Mouse (Mus musculus): ENCODE measurements around the gene Rabep1.

Rabep1 gene

DNA sequence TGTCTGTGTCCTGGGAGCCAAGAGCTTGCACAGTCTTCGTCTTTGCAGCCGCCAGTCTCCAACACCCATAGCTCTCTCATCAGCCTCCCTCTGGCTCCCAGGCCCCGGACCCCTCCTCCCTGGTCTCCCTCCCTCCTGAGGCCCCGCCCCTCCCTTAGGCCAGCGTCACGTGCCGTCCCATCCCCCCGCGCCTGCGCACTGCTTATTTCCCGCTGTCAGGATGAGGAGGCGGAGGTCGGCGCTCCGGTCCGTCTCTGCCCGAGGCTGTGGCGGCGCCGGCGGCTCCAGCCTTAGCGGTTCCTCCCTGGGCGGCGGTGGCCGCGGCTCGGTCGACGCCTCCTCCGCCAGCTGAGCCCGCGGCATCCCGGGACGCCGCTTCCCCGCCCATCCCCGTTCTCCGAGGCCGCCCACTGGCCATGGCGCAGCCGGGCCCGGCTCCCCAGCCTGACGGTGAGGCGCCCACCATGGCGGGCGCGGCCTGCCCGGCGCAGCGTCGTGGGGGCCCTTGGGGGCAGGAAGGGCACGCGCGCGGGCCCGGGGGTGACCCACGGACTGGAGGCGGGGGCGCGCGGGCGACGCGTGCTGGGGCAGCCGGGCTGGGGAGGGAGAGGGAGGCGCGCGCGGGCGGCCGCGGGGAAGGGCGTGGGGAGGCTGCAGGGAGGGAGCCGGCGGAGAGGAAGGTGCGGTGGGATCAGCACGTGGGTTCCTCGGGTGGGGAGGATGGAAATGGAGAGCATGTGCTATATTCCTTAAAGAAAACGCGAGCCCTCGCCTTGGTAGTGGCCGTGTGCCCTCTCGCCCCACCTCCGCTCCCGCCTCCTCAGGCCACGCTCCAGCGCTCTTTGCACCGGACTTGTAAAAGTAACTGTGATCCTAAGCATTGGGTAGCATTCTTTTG lies at the start of gene Rabep1:
Rabep1 (plus strand) TSS at position 220 of the 898 bp plus-strand sequence.
- DNase-seq (ENCODE audit: low spot score in 2 of 2), result peak; percentile 89 to 94

DNA sequence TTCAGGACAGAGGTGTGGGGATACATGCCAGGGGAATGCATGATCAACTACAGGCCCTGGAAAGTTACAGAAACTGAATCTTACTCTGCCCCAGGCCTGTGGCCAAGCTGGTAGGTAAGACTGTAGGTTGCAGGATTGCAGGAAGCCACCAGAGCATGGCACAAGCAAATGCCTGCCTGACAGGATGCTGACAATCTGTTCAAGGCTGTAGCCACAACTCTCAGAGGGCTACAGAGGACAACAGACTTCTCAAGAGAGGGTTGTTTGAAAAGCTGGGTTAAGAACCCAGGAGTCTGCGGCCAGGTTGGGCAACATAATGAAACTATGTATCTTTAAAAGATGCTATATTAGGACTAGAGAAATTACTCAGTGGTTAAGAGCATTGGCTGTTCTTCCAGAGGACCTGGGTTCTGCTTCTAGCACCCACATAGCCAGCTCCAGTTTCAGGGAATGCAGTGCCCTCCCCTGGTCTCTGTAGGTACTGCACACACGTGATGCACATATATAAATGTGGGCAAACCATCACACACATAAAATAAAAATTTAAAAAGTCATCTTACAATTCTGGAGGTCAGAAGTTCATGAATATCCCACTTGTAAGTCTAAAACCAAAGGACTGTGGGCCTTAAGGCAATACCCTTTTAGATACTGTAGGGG lies 42.2 kb upstream of the Rabep1 start:
- DNase-seq (ENCODE audit: low spot score in 2 of 2), result no peak

DNA sequence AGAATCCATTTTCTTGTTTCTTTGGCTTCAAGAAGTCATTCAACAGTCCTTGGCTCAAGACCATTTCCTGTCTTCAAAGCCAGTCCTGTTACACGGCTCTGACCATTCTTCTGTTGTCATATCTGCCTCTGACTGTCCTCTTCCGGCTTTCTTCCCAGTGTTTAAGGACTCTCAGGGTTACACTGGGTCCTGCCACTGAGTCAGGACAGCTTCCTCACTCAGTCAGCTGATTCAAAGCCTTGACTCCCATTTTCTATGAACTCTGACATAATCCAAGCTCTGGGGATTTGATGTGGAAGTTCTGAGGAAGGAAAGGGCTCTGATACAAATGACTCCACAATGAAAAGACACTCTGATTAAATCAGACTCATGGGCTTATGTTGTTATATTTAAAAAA lies 41.7 kb upstream of the Rabep1 start:
- DNase-seq (ENCODE audit: low spot score in 2 of 2), result no peak

DNA sequence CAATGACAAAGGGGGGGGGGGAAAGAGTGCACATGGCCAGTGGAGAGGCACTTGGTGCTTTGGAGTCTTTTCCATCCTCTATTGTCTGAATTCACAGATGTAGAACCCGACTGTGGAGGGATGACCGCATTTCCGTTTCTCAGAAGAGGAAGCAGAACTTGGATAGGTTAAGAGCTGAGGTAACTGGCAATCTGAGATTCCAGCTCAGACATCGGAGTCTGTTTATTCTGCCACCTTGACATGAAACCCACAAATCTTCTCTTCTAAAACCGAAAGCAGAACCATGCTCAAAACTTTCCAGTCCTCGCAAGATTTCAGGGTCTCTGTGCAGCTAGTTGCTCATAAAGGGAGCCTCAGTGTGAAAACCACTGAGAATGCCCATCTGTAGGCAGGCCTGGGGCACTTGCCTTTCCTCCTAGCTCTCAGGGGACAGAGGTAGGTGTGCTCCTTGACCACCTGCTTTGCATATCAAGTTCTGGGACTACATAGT lies 40.8 kb upstream of the Rabep1 start:
- no peak for DNase-seq (ENCODE audit: low spot score in 2 of 2)

DNA sequence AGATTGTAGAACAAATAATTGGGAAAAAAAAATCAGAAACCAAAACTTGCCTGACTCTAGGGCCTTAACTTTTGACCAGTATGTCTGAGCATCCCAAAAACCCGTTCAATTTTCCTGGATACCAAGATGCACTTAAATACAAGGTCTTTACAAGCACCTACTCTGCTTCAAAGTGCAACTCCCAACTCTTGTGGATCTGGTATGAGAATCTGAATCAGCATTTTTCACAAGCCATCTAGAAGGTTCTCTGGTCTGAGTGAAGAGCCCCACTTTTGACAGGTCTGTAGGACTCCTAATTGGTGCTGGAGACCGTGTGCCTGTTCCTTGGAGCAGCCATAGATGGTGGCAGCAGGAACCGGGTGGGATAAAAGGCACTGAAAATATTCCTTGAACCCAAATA lies 40.2 kb upstream of the Rabep1 start:
- DNase-seq (ENCODE audit: low spot score in 2 of 2), result no peak

DNA sequence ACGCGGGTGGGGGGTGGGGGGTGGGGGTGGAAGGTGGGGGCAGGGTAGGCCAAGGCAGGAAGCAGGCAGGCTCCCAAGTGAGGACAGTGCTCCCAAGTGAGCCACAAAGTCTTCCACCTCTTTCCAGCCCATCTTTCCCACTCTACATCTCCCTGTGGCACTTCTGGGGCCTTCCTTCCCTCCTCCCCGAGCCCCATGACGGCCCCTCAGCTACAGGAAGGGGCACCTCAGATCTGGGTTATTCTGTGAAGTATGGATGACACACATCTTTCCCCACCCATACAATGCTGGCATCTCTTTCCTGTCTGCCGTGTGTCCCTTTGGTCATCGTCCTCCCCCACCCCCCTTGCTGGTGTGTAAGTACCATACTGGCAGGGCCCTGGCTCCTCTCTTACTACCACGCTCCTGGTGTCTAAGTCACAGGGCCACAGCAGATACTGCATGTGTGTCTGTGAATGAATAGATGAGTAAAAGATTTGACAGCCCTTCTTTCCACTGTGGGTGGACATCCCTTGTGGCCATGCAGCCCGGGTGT lies 38.9 kb upstream of the Rabep1 start:
- DNase-seq (ENCODE audit: low spot score in 2 of 2), result no peak

DNA sequence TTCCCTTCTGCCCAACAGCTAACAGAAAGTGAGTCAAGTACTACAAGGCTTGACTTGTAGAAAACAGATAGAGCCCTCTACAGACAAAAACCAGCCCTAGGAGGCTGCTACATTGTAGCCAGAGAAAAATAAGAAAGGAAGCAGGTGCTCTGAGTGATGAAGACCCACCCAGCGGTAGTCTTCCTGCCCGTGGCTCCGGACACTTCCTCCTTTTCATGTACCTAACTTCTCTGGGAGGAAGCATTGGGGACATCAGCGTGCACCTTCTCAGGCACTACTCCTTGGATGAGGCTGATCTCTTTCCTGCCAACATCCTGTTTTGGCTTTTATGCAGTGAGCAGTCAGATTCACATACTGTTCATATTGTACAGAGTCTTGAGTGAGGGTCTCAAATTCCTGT lies 37.9 kb upstream of the Rabep1 start:
- no peak for DNase-seq (ENCODE audit: low spot score in 2 of 2)

DNA sequence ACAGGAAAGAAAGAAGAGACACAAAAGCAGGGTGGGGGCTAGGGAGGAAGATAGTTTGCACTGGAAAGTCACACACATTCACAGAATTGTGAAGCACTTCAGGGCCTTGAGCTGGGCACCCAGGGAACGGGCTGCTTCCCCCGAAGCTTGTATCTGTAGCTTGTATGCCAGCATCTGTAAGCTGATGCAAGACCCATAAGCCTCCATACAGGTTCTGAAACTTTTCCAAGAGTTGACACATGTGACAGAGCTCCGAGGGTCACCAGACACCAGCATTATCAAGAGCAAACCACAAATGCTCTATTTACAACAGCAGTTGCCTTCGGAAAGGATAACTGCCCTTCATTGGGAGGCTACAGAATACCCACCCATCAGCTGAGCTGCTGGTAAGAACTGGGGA lies 36.9 kb upstream of the Rabep1 start:
- DNase-seq (ENCODE audit: low spot score in 2 of 2), result no peak

DNA sequence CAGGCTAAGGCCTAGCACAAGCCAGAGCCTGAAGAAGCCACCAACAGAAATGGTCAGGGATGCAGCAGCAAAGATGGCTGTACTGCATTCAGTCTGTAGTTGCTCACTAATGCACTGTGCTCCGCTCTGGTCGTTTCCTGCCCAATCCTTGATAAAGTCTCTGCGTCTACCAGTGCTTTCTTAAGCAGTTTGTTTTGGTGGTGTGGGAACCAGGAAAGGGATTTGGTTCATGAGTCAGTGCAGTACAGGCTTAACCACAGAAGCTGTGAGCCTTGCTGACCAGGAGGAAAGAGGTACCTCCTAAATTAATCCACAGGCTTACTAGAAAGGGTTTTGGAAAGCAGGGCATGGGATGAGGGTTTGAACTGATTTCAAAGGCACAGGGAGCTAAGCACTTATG lies 36.5 kb upstream of the Rabep1 start:
- DNase-seq (ENCODE audit: low spot score in 2 of 2), result no peak

DNA sequence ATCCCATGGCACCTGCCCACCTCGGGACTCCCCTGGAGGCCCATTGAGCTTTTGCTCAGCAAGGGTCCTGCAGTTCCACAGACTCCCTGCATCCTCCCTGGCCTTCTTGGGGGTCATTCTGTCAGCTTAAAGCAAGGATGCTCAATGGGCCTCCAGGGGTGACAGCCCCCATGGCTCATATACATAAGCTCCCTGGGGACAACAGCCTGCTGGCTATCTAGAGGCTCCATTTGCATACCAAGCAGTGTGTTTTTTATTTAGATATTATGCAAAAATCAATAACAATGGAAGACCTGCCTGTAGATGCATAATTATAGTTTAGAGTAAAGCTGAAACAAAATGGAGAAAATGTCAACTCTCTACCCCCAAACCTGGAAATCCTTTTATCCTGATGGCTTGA lies 35.6 kb upstream of the Rabep1 start:
- no peak for DNase-seq (ENCODE audit: low spot score in 2 of 2)

DNA sequence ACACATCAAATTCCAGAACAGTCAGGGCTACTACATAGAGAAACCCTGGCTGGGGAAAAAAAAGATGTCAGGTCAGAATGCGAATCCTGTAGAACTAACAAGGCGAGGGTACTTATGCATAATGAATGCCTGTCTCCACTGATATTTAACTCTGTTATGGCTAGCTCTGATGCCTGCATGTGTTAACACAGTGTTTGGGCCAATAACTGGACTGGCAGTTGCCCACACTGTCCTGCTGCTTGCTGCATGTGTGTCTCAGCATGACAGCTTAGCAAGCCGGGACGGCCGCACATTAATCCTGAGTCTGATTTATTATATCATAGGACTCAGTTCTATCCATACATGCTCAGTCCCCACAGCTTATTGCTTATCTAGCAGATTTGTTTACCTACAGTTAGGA lies 33.5 kb upstream of the Rabep1 start:
- DNase-seq (ENCODE audit: low spot score in 2 of 2), result no peak

DNA sequence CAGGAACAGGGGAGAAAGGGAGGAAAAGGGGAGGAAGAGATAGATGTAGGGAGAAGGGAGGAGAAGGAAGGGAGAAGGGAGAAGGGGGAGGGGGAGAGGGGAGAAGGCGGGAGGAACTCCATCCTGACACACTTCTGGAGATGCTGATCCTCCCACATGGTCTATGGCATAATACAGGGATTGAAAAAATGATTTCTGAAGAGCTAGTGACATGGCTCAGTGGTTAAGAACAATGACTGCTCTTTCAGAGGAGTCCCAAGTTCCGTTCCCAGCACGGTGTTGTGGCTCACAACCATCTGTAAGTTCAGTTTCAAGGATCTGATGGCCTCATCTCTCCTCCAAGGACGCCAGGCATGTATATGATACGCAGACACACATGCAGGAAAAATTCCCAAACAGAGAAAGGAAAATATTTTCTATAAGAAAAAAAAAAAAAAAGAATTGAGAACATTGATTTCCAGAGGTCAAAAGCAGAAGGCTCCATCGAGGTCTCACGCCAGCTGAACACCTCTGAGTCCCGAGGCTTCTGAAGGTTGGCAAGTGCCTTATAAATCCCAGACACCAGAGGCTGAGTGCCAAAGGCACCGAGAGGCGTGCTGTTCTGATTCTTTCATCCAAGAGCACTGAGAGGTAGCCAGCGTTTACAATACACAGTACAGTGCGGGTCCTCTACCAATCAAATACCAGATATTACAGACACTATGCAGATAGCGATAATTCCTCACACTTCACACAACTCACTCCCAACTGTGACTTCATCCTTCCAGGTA lies 32.9 kb upstream of the Rabep1 start:
- DNase-seq (ENCODE audit: low spot score in 2 of 2), result no peak

DNA sequence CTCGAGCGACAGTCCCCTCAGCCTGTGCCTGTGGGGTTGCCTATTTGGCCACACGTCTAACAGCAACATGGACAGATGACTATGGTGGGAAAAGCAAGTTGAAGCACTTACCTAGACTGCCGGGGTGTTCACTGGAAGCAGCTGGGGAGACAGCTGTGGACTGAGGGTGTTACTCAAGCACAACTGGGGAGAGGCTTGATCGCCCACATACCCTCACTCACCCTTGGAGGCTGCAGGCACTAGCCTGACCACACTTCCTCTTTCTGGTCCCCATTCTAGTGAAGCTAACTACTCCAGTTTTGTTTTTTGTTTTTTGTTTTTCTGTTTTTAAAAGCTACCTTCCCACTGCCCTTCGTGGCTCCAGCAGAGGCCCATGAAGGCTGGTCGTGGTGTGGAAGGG lies 32.2 kb upstream of the Rabep1 start, which contains the start of gene Scimp:
Scimp (minus strand) TSS at position 222 of the 400 bp plus-strand sequence.
- no peak for DNase-seq (ENCODE audit: low spot score in 2 of 2)

DNA sequence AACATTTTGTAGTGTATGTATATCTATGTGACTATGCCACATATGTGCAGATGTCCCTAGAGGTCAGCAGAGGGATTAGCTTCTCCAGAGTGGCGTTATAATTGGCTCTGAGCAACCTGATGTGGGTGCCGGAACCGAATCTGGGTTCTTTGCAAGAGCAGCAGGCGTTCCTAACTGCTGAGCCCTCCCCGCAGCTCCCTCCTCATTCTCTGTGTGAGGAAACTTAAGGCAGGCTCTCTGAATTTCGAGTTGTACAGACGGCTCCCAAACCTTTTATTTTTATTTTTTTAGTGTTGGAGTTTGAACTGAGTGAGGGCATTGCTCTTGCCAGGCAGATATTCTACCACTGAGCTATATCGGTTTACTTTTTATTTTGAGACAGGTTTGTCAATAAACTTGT lies 29.5 kb upstream of the Rabep1 start:
- no peak for DNase-seq (ENCODE audit: low spot score in 2 of 2)

DNA sequence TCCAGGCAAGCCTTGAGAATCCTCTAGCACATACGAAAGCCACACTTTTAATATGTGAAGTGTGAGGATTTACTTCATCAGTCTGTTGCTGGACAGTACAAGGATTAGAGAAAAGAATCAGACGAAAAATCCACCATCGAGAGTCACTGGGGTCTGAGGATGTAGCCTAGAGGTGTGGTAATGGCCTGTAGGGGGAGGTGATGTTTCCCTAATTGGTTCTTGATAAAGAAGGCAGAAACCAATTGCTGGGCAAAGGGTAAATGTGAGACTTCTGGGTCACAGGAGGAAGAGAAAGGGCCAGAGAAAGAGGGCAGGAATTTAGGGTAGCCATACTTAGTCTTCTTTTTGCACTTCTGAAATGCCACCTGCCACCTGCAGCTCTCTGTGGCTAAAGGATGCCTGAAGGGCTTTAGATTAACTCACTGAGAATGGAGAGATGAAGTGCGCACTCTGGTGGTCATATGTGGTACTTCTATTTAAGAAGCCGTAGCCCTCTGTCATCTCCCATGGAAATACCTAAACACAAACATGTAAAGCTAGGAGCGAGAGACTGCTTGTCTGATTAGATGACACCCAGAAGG lies 29.0 kb upstream of the Rabep1 start:
- peak; percentile 71 to 76 for DNase-seq (ENCODE audit: low spot score in 2 of 2)

DNA sequence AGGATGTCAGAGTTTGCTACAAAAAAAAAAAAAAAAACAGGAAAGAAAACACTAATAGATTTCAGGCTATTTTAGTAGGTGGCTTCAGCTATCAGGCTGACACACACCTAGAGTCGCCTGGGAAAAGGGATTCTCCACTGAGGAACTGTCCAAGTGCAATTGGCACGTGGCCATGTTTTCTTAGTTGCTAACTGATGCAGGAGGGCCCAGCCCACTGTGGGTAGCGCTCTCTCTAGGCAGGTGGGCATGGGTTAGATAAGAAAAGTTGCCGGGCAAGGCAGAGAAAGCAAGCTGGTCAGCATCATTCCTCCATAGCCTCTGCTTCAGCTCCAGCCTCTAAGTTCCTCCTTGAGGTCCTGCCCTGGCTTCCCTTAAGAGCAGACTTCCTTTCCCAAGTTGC lies 27.8 kb upstream of the Rabep1 start:
- no peak for DNase-seq (ENCODE audit: low spot score in 2 of 2)

DNA sequence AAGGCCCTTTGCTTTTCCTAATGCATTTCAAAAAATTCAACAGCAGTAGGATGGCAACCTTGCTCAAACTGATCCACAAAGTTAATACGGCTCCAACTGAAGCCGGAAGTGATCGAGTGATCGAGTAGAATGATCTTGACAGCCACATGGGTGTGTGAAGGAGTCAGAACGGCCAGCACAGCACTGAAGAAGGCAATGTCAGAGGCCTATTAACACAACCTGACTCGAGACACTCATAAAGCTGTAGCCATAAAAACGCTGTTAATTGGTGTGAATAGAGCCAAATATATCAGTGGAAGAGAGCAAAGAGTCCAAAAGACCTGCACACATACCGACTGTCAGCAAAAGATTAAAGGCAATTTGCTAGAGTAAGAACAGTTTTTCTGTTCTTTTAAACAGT lies 24.5 kb upstream of the Rabep1 start:
- no peak for DNase-seq (ENCODE audit: low spot score in 2 of 2)

DNA sequence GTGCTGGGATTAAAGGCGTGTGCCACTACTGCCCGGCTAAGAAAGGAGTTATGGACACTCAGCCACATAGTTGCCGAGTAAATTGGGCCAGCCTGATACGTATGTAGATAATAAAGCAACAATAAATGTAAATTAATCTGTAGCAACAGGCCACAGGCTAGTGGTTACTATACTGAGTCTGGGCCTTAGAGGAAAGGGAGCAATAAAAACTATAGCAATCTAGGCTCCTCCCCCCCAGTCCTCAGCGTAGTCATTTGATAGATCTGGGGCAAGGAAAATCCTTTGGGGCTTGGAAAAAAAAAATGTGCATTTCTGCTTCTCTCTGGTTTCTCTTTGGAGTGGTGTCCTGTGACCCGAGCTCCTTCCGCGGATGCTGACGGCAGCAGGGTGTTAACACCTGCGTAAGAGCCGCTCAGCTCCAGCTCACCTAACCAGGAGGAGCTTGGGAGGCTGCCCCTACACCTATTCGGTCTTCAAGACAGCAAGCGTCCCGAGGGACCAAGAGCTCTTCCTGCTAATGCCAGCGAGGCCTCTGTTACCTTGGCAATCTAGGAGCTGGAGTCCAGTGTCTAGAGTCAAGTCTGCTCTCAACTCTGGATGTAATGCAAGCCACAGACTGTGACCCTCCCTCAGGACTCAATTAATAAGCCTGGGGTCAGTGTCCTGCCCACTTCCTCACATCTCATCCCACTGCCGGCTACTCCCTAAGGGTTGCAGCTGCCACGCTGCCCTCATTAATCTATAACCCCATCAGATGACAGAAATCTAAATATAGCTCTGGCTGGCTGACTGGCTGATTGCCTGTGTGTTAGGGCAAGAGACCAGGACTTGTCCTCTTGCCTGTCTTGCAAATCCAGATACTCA lies 22.6 kb upstream of the Rabep1 start:
- no peak for DNase-seq (ENCODE audit: low spot score in 2 of 2)

DNA sequence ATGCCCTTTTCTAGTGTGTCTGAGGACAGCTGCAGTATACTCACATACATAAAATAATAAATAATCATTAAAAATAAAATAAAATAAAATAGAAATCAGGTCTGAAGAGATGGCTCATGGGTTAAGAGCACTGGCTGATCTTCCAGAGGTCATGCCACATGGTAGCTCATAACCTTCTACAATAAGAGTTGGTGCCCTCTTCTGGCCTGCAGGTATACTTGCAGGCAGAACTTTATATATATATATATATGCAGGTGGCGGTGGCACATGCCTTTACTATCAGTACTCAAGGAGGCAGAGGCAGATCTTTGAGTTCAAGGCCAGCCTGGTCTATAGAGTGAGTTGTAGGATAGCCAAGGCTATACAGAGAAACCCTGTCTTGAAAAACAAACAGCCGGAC lies 18.4 kb upstream of the Rabep1 start:
- no peak for DNase-seq (ENCODE audit: low spot score in 2 of 2)

DNA sequence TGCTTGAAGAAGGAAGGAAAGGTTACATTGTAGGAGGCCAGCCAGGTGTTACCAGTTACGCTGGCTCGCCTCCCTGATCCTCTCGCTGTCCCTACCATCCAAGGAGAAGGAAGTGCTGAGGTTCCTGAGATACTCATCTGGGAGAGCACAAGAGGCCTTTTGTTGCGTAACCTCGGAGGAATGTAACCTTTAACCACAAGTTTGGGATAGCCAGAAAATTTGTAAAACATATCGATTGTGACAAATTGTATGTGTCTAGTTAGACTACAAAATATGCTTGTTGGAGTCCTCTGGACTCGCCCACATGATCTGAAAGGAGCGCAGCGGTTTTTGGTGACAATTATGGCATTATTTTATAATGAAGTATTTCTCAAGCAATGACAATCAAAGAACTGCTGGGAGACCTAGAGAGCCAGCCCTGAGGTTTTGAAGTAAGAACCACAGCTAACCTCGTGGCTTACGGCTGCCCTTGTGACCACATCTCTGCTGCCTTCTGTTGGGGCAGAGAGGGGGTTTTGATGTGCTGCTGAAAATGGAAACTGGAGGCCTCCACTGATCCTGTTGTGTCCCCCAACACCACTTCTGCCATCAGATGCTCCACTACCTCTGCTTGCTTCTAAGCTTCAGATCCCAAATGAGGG lies 15.5 kb upstream of the Rabep1 start:
- DNase-seq (ENCODE audit: low spot score in 2 of 2), result no peak

Data from right cerebral cortex, adult 2 months (tissue).